Mouse (Mus musculus) hindbrain, embryonic 15.5 days (tissue): Measurements from ENCODE around the gene Elmsan1. TPM values are rescaled to one million over a fixed set of nuclear protein-coding genes. Genes with fewer than 3 reads are reported as not detected.
"Not testable (repeated sequence)": the region's sequence is repeated elsewhere in the genome, so short reads cannot be mapped to it uniquely, and the experiment has no call there.

Experiments
- ATAC-seq: fragments of 200-750 bp; cut with Nextera tagmentation; 2 replicates; pipeline ENCODE4 v1.8.0; 2017; ENCODE audit warnings: low read depth, moderate number of reproducible peaks, moderate TSS enrichment; ENCODE audit not compliant: low FRiP score
- H3K27ac ChIP-seq: fragments of 300-500 bp; sonication (generic); replicated peaks from 2 replicates; pipeline ENCODE4 v1.5.1; 2015; ENCODE audit warnings: mild to moderate bottlenecking, inconsistent platforms
- H3K27me3 ChIP-seq: fragments of 300-500 bp; sonication (generic); 2 replicates; pipeline ENCODE4 v1.6.1; 2015; ENCODE audit warnings: control low read depth, inconsistent platforms
- H3K36me3 ChIP-seq: fragments of 300-500 bp; sonication (generic); 2 replicates; pipeline ENCODE4 v1.6.1; 2015; ENCODE audit warnings: control low read depth, inconsistent platforms
- H3K4me1 ChIP-seq: fragments of 300-500 bp; sonication (generic); replicated peaks from 2 replicates; pipeline ENCODE4 v1.6.1; 2015; ENCODE audit warnings: control low read depth, inconsistent platforms
- H3K4me2 ChIP-seq: fragments of 300-500 bp; sonication (generic); 2 replicates; pipeline ENCODE4 v1.6.1; 2015; ENCODE audit warnings: moderate library complexity, mild to moderate bottlenecking, inconsistent platforms
- H3K4me3 ChIP-seq: fragments of 300-500 bp; sonication (generic); 2 replicates; pipeline ENCODE4 v1.5.1; 2015; ENCODE audit warnings: mild to moderate bottlenecking, inconsistent platforms
- H3K9ac ChIP-seq: fragments of 300-500 bp; sonication (generic); 2 replicates; pipeline ENCODE4 v1.6.1; 2015; ENCODE audit warnings: inconsistent platforms
- H3K9me3 ChIP-seq: fragments of 300-500 bp; sonication (generic); 2 replicates; pipeline ENCODE4 v1.6.1; 2016; ENCODE audit warnings: control low read depth, inconsistent platforms
- WGBS: fragments of 180-500 bp; shearing (Covaris S2); methylation state at CpG from one replicate; pipeline ENCODE4 v1.1.7; 2015; 5-methylcytosine and 5-hydroxymethylcytosine counted together
- polyA plus RNA-seq: library from polyadenylated mRNA; unstranded; fragments of >200 nt; fragmentation: Nextera tagmentation; extraction: Ambion mirVana; gene quantifications from 2 replicates; pipeline ENCODE4 v1.2.1, GENCODE M21; 2015

The Elmsan1 gene
- polyA plus RNA-seq, 1 experiment from 2014 or later: 4.5 TPM

DNA sequence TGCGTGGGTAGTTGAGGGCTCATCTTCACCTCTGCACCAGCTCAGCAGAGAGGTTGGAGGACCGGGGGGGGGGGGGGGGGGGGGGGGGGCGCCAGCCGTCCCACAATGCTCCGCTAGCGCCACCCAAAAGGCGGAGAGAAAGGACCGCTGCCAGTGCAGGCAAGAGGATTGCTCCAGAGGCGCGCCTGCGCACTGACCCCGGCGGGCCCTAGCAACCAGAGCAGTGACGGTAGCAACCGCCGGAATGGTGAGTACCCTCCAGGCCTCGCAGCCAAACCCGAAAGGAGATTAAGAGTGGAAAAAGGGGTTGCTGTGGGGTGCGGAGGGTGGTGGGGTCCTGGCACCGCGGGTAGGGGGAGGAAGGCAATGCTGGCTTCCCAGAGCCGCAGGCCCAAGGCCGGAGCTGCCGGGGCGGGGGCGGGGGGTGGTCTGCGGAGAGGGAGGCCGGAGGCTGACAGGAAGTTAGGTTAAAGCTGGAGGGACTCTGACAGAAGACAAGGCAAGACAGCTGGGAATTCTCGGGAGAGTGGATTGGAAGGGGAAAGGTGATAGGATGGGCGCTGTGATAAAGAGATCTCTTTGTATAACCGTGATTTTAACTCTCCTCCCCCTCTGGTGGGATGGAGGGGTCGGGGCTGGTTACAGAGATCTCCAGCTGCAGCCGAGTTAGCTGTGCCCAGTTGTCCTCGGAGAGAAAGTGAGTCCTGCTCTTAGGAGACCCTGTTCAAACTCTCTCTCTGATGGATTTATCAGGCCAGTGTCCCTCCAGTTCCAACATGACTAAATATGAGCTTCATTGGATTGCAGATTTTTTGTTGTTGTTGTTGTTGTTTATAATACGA, 104.3 kb downstream of the Elmsan1 start, which contains the start of gene Dnal1:
Gene Dnal1 (plus strand): TSS at position 214 of the 842 bp plus-strand sequence.
- peak within 1 kb of the TSS; percentile 67 for H3K4me3 ChIP-seq
- peak within 1 kb of the TSS; percentile 63 for H3K9ac ChIP-seq
- H3K27ac ChIP-seq: peak within 1 kb of the TSS; percentile 70
- H3K9me3 ChIP-seq: no peaks in the 10 kb centered on the region
- no peaks in the 10 kb centered on the region for H3K27me3 ChIP-seq
- peaks cover 14% of the 10 kb centered on the region for H3K4me1 ChIP-seq
- peak; percentile 98 for ATAC-seq
- H3K36me3 ChIP-seq: no peaks in the 10 kb centered on the region
- 3% methylated on average over 33 of the region's 35 CpGs for WGBS
- H3K4me2 ChIP-seq: peak within 1 kb of the TSS; percentile 74

DNA sequence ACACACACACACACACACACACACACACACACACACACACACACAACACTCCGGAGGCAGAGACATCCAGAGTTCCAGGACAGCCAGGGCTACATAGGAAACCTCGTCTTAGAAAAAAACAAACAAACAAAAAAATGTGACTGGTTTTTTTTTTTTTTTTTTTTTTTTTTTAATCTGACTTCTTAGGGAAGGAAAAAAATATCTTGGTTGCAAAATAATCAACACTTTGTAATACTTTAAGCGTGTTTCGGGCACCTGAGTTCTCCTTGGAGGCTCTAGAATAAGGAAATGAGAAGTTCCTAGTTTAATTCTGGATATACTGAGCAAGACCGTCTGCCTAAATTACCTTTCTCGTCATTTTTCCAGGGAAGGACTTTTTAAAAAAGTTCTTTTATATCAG, 105.0 kb downstream of the Elmsan1 start:
- 46% methylated on average over 6 of the region's 6 CpGs for WGBS
- H3K9me3 ChIP-seq: no peaks in the 10 kb centered on the region
- no peaks in the 10 kb centered on the region for H3K27me3 ChIP-seq
- ATAC-seq: no peak
- no peak overlapping the region for H3K27ac ChIP-seq
- no peaks in the 10 kb centered on the region for H3K36me3 ChIP-seq
- peaks cover 14% of the 10 kb centered on the region for H3K4me1 ChIP-seq
- peak overlapping the region; percentile 74 for H3K4me2 ChIP-seq
- H3K9ac ChIP-seq: no peak overlapping the region
- H3K4me3 ChIP-seq: peak overlapping the region; percentile 67

DNA sequence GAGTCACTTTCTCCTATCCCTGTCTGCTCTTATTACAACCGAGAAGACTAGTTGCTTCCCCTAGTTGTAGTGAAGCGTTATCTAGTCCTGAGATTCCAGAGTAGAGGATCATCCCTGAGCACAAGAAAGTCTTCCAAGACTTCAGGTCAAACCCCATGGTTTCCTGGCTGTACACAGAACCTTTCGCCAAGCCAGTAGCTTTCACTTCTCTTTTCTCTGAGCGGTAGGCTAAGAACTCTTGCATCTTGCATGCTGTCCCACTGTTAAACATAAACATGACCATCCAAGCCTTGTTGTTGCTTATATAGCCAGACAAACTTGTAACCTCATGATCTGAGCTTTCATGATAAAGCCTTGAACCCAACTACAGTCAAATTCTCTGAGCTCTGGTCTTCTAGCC, 107.9 kb downstream of the Elmsan1 start:
- Histone ChIP-seq H3K4me1 (peaks cover 12% of the 10 kb centered on the region), H3K9ac (no peak overlapping the region), H3K27ac (no peak overlapping the region), H3K9me3 (no peaks in the 10 kb centered on the region), H3K36me3 (no peaks in the 10 kb centered on the region), H3K4me3 (no peak overlapping the region), H3K4me2 (no peak overlapping the region), H3K27me3 (no peaks in the 10 kb centered on the region)
- WGBS: 98% methylated on average over 4 of the region's 4 CpGs
- ATAC-seq: no peak

GRCm38 (mm10) chr12:84109924-84110323, 108.8 kb downstream of the Elmsan1 start:
- ATAC-seq: no peak
- no peak overlapping the region for H3K9ac ChIP-seq
- H3K4me2 ChIP-seq: no peak overlapping the region
- no peaks in the 10 kb centered on the region for H3K9me3 ChIP-seq
- no peak overlapping the region for H3K4me3 ChIP-seq
- peaks cover 4% of the 10 kb centered on the region for H3K4me1 ChIP-seq
- H3K27me3 ChIP-seq: no peaks in the 10 kb centered on the region
- WGBS: 62% methylated on average over 1 of the region's 1 CpGs
- H3K36me3 ChIP-seq: no peaks in the 10 kb centered on the region
- no peak overlapping the region for H3K27ac ChIP-seq

- H3K4me1 ChIP-seq: no peaks in the 10 kb centered on the region
- H3K9ac ChIP-seq: no peak overlapping the region
- H3K4me3 ChIP-seq: no peak overlapping the region
- no peak for ATAC-seq
- no peaks in the 10 kb centered on the region for H3K9me3 ChIP-seq
- no peaks in the 10 kb centered on the region for H3K36me3 ChIP-seq
- WGBS: 80% methylated on average over 1 of the region's 1 CpGs
- H3K4me2 ChIP-seq: no peak overlapping the region
- H3K27me3 ChIP-seq: no peaks in the 10 kb centered on the region
- no peak overlapping the region for H3K27ac ChIP-seq
Measured at GRCm38 (mm10) chr12:84107692-84108091, 111.0 kb downstream of the Elmsan1 start.

- Histone ChIP-seq H3K27ac (no peak overlapping the region), H3K4me1 (no peaks in the 10 kb centered on the region), H3K9me3 (no peaks in the 10 kb centered on the region), H3K4me3 (no peak overlapping the region), H3K4me2 (no peak overlapping the region), H3K27me3 (no peaks in the 10 kb centered on the region), H3K9ac (no peak overlapping the region), H3K36me3 (no peaks in the 10 kb centered on the region)
- 87% methylated on average over 3 of the region's 3 CpGs for WGBS
- ATAC-seq: no peak
Measured at GRCm38 (mm10) chr12:84107012-84107411, 111.7 kb downstream of the Elmsan1 start.

GRCm38 (mm10) chr12:84101493-84101845, 117.2 kb downstream of the Elmsan1 start:
- Histone ChIP-seq H3K27ac (0 out of 2 replicates have a peak overlapping the region, but pooled peaks have one; percentile 72), H3K9ac (no peak overlapping the region), H3K4me2 (peak overlapping the region; percentile 60), H3K36me3 (no peaks in the 10 kb centered on the region), H3K9me3 (no peaks in the 10 kb centered on the region), H3K4me1 (peaks cover 5% of the 10 kb centered on the region), H3K27me3 (no peaks in the 10 kb centered on the region), H3K4me3 (peak overlapping the region; percentile 60)
- WGBS: 45% methylated on average over 2 of the region's 2 CpGs
- ATAC-seq: 0 out of 2 replicates have a peak, but pooled peaks have one; percentile 8

DNA sequence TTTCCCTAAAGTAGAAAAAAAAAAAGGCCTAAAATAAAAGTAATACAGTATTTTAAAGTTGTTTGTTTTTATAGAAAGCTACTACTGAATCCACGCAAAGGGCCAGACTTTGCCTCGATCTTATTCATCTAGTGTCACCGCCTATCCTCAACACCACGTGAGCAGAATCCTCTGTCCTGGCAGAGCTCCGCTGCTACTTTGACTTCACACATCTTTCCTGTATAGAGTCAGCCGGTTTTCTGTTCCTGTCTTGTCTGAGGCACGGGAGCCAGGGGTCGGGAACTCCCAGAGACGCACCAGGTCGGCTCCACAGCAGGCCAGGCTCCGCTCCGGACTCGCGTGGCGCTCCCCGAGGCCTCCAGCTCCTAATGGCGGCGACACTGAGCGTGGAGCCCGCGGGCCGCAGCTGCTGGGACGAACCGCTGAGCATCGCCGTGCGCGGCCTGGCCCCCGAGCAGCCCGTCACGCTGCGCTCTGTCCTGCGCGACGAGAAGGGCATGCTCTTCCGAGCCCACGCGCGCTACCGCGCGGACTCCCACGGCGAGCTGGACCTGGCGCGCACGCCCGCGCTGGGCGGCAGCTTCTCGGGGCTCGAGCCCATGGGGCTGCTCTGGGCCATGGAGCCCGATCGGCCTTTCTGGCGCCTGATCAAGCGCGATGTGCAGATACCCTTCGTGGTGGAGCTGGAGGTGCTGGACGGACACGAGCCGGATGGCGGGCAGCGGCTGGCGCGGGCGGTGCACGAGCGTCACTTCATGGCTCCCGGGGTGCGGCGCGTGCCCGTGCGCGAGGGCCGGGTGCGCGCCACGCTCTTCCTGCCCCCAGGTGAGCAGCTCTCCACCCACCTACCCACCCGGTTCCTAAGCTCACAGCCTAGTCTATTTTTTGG, 117.8 kb downstream of the Elmsan1 start, which contains the start of gene Acot6:
Gene Acot6 (plus strand): TSS at position 51 of the 889 bp plus-strand sequence.
- Histone ChIP-seq H3K4me3 (peak within 1 kb of the TSS; percentile 60), H3K9ac (peak within 1 kb of the TSS; percentile 48), H3K4me2 (peak within 1 kb of the TSS; percentile 60), H3K27ac (peak within 1 kb of the TSS; percentile 72)
- peak; percentile 86 for ATAC-seq
- H3K36me3 ChIP-seq, H3K9me3 ChIP-seq, H3K27me3 ChIP-seq, H3K4me1 ChIP-seq: not testable (repeated sequence)
- under 1% methylated on average over 74 of the region's 80 CpGs for WGBS

- no peaks in the 10 kb centered on the region for H3K9me3 ChIP-seq
- H3K4me1 ChIP-seq: peaks cover 5% of the 10 kb centered on the region
- peak overlapping the region; percentile 60 for H3K4me2 ChIP-seq
- no peaks in the 10 kb centered on the region for H3K27me3 ChIP-seq
- H3K9ac ChIP-seq: 0 out of 2 replicates have a peak overlapping the region, but pooled peaks have one; percentile 48
- no peak overlapping the region for H3K4me3 ChIP-seq
- no peak for ATAC-seq
- WGBS: 26% methylated on average over 1 of the region's 1 CpGs
- no peak overlapping the region for H3K27ac ChIP-seq
- no peaks in the 10 kb centered on the region for H3K36me3 ChIP-seq
Measured at GRCm38 (mm10) chr12:84100071-84100470, 118.6 kb downstream of the Elmsan1 start.

- Histone ChIP-seq H3K27me3 (no peaks in the 10 kb centered on the region), H3K4me2 (no peak overlapping the region), H3K4me3 (no peak overlapping the region), H3K9me3 (no peaks in the 10 kb centered on the region), H3K9ac (no peak overlapping the region), H3K4me1 (peaks cover 5% of the 10 kb centered on the region), H3K36me3 (no peaks in the 10 kb centered on the region), H3K27ac (no peak overlapping the region)
- no peak for ATAC-seq
- WGBS: 97% methylated on average over 2 of the region's 2 CpGs
Measured at GRCm38 (mm10) chr12:84099605-84100004, 119.1 kb downstream of the Elmsan1 start.
